Mouse (Mus musculus) gastrocnemius, postnatal 4 days (tissue): ENCODE measurements around the gene Reg1. TPM values are rescaled to one million over a fixed set of nuclear protein-coding genes. Genes with fewer than 3 reads are reported as not detected.
"Not testable (repeated sequence)": the region's sequence is repeated elsewhere in the genome, so short reads cannot be mapped to it uniquely, and the experiment has no call there.

Experiments
- DNase-seq, 2 experiments: peaks; one replicate each; pipeline ENCODE4 v3.0.0; 2021 to 2022; ENCODE audit warnings: low spot score in 2 of 2, mixed read lengths in 2 of 2
- long read RNA-seq, 2 experiments: library from polyadenylated mRNA; stranded (forward); transcript quantifications; one replicate each; pipeline ENCODE4 v2.0.0; 2021
- total RNA-seq, 2 experiments: library from RNA; stranded (reverse); gene quantifications; 2 replicates each; pipeline ENCODE4 v1.2.3; 2021

Reg1 gene
- not detected for total RNA-seq
- long read RNA-seq, experiment 1 = 0 reads
- long read RNA-seq, experiment 2 = 0 reads

GRCm38 (mm10) chr6:78422411-78422810, at the start of gene Reg1:
Reg1 (plus strand) TSS chr6:78422711.
- DNase-seq = not testable (repeated sequence)

GRCm38 (mm10) chr6:78378765-78379164, 43.7 kb upstream of the Reg1 start, which contains the start of gene Reg3d:
Reg3d (minus strand) TSS chr6:78378865.
- no peak for DNase-seq

- DNase-seq = no peak
These were observed 42.1 kb upstream of the Reg1 start, which contains the start of gene Reg3a for GRCm38 (mm10) chr6:78380409-78380808. Reg3a (plus strand) TSS chr6:78380709.

GRCm38 (mm10) chr6:78385609-78386008, 36.9 kb upstream of the Reg1 start:
- no peak for DNase-seq

GRCm38 (mm10) chr6:78395323-78395722, 27.2 kb upstream of the Reg1 start, which contains the start of gene Reg2:
Reg2 (plus strand) TSS chr6:78395623.
- not testable (repeated sequence) for DNase-seq

- DNase-seq = no peak
These were observed 3.0 kb downstream of the Reg1 start for GRCm38 (mm10) chr6:78425497-78425896.

GRCm38 (mm10) chr6:78447202-78447601, 24.7 kb downstream of the Reg1 start:
- no peak for DNase-seq

- DNase-seq = no peak
These were observed 25.9 kb downstream of the Reg1 start for GRCm38 (mm10) chr6:78448409-78448808.

GRCm38 (mm10) chr6:78452804-78453203, 30.3 kb downstream of the Reg1 start:
- DNase-seq = no peak

GRCm38 (mm10) chr6:78460191-78460825, 37.8 kb downstream of the Reg1 start:
- no peak for DNase-seq

GRCm38 (mm10) chr6:78462360-78462759, 39.8 kb downstream of the Reg1 start:
- DNase-seq = no peak

- no peak for DNase-seq
These were observed 40.8 kb downstream of the Reg1 start for GRCm38 (mm10) chr6:78463266-78463665.

GRCm38 (mm10) chr6:78468772-78469171, 46.3 kb downstream of the Reg1 start, which contains the start of gene Reg3g:
Reg3g (minus strand) TSS chr6:78468872.
- no peak for DNase-seq

GRCm38 (mm10) chr6:78469287-78469686, 46.8 kb downstream of the Reg1 start:
- no peak for DNase-seq

Other genes with a start within 250 kb of the Reg1 start
- not detected for gene Reg3b, start 52.1 kb upstream of the Reg1 start, total RNA-seq
- gene Reg3d, start 43.8 kb upstream of the Reg1 start, total RNA-seq = not detected
- gene Reg3a, start 42.0 kb upstream of the Reg1 start, total RNA-seq = not detected
- gene Reg2, start 27.1 kb upstream of the Reg1 start, total RNA-seq = not detected
- under 1 TPM in 1 of 2 experiments, not detected in 1; 0.73 TPM for gene Reg3g, start 46.2 kb downstream of the Reg1 start, total RNA-seq